Mouse (Mus musculus): Measurements from ENCODE around the gene Haus7. TPM values are rescaled to one million over a fixed set of nuclear protein-coding genes. Genes with fewer than 3 reads are reported as not detected.

The Haus7 gene
- polyA plus RNA-seq, 1 experiment from 2014 or later: 60.6 TPM

- WGBS: 63% methylated on average over 2 of the region's 2 CpGs
- no peaks in the 10 kb centered on the region; the same call in 1 of the 2 replicates for H3K27me3 ChIP-seq (replicated peaks)
- no peaks in the 10 kb centered on the region for H3K36me3 ChIP-seq
- no peaks in the 10 kb centered on the region for H3K4me1 ChIP-seq (replicated peaks)
- H3K4me2 ChIP-seq (replicated peaks): no peak overlapping the region
- no peaks in the 10 kb centered on the region for H3K9me3 ChIP-seq
- H3K9ac ChIP-seq: no peak overlapping the region
- peak; percentile 28; the same call in 1 of the 2 replicates for ATAC-seq
- H3K27ac ChIP-seq: peak overlapping the region; percentile 44; the same call in 1 of the 2 replicates
- no peak overlapping the region for H3K4me3 ChIP-seq (replicated peaks)
Observed at GRCm38 (mm10) chrX:73480334-73480733, 21.5 kb upstream of the Haus7 start.

- H3K9ac ChIP-seq: no peak overlapping the region
- no peaks in the 10 kb centered on the region for H3K9me3 ChIP-seq
- H3K27me3 ChIP-seq (replicated peaks): no peaks in the 10 kb centered on the region; the same call in 1 of the 2 replicates
- no peak overlapping the region for H3K4me2 ChIP-seq (replicated peaks)
- ATAC-seq: no peak
- no peaks in the 10 kb centered on the region for H3K36me3 ChIP-seq
- no peak overlapping the region for H3K4me3 ChIP-seq (replicated peaks)
- H3K4me1 ChIP-seq (replicated peaks): no peaks in the 10 kb centered on the region
- H3K27ac ChIP-seq: peak overlapping the region; percentile 44; the same call in 1 of the 2 replicates
Observed at GRCm38 (mm10) chrX:73479656-73480055, 20.8 kb upstream of the Haus7 start.

- Histone ChIP-seq H3K4me2 (replicated peaks) (no peak overlapping the region), H3K36me3 (no peaks in the 10 kb centered on the region), H3K4me3 (replicated peaks) (no peak overlapping the region), H3K4me1 (replicated peaks) (no peaks in the 10 kb centered on the region), H3K27ac (no peak overlapping the region), H3K27me3 (replicated peaks) (no peaks in the 10 kb centered on the region), H3K9ac (no peak overlapping the region), H3K9me3 (no peaks in the 10 kb centered on the region)
- no peak for ATAC-seq
- WGBS: 79% methylated on average over 2 of the region's 2 CpGs
Observed at GRCm38 (mm10) chrX:73477500-73477899, 18.7 kb upstream of the Haus7 start.

- ATAC-seq: peak; percentile 66
- WGBS: 46% methylated on average over 2 of the region's 2 CpGs
- H3K4me2 ChIP-seq (replicated peaks): no peak overlapping the region
Observed at GRCm38 (mm10) chrX:73476621-73477020, 17.8 kb upstream of the Haus7 start.

GRCm38 (mm10) chrX:73475658-73476256, 16.9 kb upstream of the Haus7 start:
- no peak overlapping the region for H3K4me2 ChIP-seq (replicated peaks)
- no peaks in the 10 kb centered on the region for H3K27me3 ChIP-seq (replicated peaks)
- no peak for ATAC-seq
- H3K9me3 ChIP-seq: no peaks in the 10 kb centered on the region
- H3K27ac ChIP-seq: 0 out of 2 replicates have a peak overlapping the region, but pooled peaks have one; percentile 54
- H3K4me1 ChIP-seq (replicated peaks): no peaks in the 10 kb centered on the region
- H3K9ac ChIP-seq: no peak overlapping the region
- H3K4me3 ChIP-seq (replicated peaks): no peak overlapping the region
- 90% methylated on average over 1 of the region's 1 CpGs for WGBS
- H3K36me3 ChIP-seq: no peaks in the 10 kb centered on the region

More at GRCm38 (mm10) chrX:73476621-73477020, 17.8 kb upstream of the Haus7 start:
- Histone ChIP-seq H3K27ac (no peak overlapping the region), H3K4me3 (replicated peaks) (no peak overlapping the region), H3K27me3 (replicated peaks) (no peaks in the 10 kb centered on the region), H3K9ac (no peak overlapping the region), H3K36me3 (no peaks in the 10 kb centered on the region), H3K9me3 (no peaks in the 10 kb centered on the region), H3K4me1 (replicated peaks) (no peaks in the 10 kb centered on the region)

GRCm38 (mm10) chrX:73474340-73475165, 15.7 kb upstream of the Haus7 start:
- 48% methylated on average over 12 of the region's 12 CpGs for WGBS
- H3K27ac ChIP-seq: peak overlapping the region; percentile 40
- no peak overlapping the region for H3K4me3 ChIP-seq (replicated peaks)
- no peaks in the 10 kb centered on the region for H3K27me3 ChIP-seq (replicated peaks)
- H3K4me2 ChIP-seq (replicated peaks): no peak overlapping the region
- H3K9ac ChIP-seq: no peak overlapping the region
- H3K36me3 ChIP-seq: no peaks in the 10 kb centered on the region
- H3K4me1 ChIP-seq (replicated peaks): no peaks in the 10 kb centered on the region
- ATAC-seq: peak; percentile 58
- no peaks in the 10 kb centered on the region for H3K9me3 ChIP-seq

GRCm38 (mm10) chrX:73471764-73472163, 12.9 kb upstream of the Haus7 start:
- Histone ChIP-seq H3K9me3 (no peaks in the 10 kb centered on the region), H3K36me3 (no peaks in the 10 kb centered on the region), H3K9ac (no peak overlapping the region), H3K27me3 (replicated peaks) (no peaks in the 10 kb centered on the region), H3K4me3 (replicated peaks) (no peak overlapping the region), H3K27ac (no peak overlapping the region), H3K4me2 (replicated peaks) (no peak overlapping the region), H3K4me1 (replicated peaks) (no peaks in the 10 kb centered on the region)
- 88% methylated on average over 3 of the region's 3 CpGs for WGBS
- no peak for ATAC-seq

- H3K27me3 ChIP-seq (replicated peaks): no peaks in the 10 kb centered on the region
- WGBS: 45% methylated on average over 1 of the region's 1 CpGs
- no peak overlapping the region for H3K4me2 ChIP-seq (replicated peaks)
- H3K9me3 ChIP-seq: no peaks in the 10 kb centered on the region
- H3K4me3 ChIP-seq (replicated peaks): no peak overlapping the region
- no peak overlapping the region for H3K27ac ChIP-seq
- no peak overlapping the region for H3K9ac ChIP-seq
- ATAC-seq: no peak
- no peaks in the 10 kb centered on the region for H3K4me1 ChIP-seq (replicated peaks)
- H3K36me3 ChIP-seq: no peaks in the 10 kb centered on the region
Observed at GRCm38 (mm10) chrX:73468752-73469151, 9.9 kb upstream of the Haus7 start.

- Histone ChIP-seq H3K27me3 (replicated peaks) (no peaks in the 10 kb centered on the region), H3K4me3 (replicated peaks) (no peak overlapping the region), H3K4me1 (replicated peaks) (no peaks in the 10 kb centered on the region), H3K36me3 (no peaks in the 10 kb centered on the region), H3K4me2 (replicated peaks) (no peak overlapping the region), H3K9ac (no peak overlapping the region), H3K27ac (peak overlapping the region; percentile 51; the same call in 1 of the 2 replicates), H3K9me3 (no peaks in the 10 kb centered on the region)
- ATAC-seq: no peak
- 74% methylated on average over 3 of the region's 3 CpGs for WGBS
Observed at GRCm38 (mm10) chrX:73468330-73468729, 9.5 kb upstream of the Haus7 start.

GRCm38 (mm10) chrX:73467446-73468241, 8.8 kb upstream of the Haus7 start:
- ATAC-seq: 0 out of 2 replicates have a peak, but pooled peaks have one; percentile 36
- 48% methylated on average over 5 of the region's 5 CpGs for whole genome bisulfite sequencing
- Histone ChIP-seq H3K4me2 (replicated peaks) (no peak overlapping the region), H3K9me3 (no peaks in the 10 kb centered on the region), H3K27ac (peak overlapping the region; percentile 51), H3K27me3 (replicated peaks) (no peaks in the 10 kb centered on the region), H3K4me1 (replicated peaks) (no peaks in the 10 kb centered on the region), H3K36me3 (no peaks in the 10 kb centered on the region), H3K4me3 (replicated peaks) (no peak overlapping the region), H3K9ac (no peak overlapping the region)

- WGBS: 63% methylated on average over 9 of the region's 9 CpGs
Observed at GRCm38 (mm10) chrX:73465483-73466186, 6.8 kb upstream of the Haus7 start.

More at GRCm38 (mm10) chrX:73465483-73466186, 6.8 kb upstream of the Haus7 start:
- Histone ChIP-seq H3K36me3 (no peaks in the 10 kb centered on the region), H3K9me3 (no peaks in the 10 kb centered on the region), H3K4me2 (replicated peaks) (no peak overlapping the region), H3K9ac (no peak overlapping the region), H3K27ac (no peak overlapping the region), H3K4me1 (replicated peaks) (no peaks in the 10 kb centered on the region), H3K4me3 (replicated peaks) (no peak overlapping the region), H3K27me3 (replicated peaks) (no peaks in the 10 kb centered on the region)
- ATAC-seq: no peak
